Mouse (Mus musculus): ENCODE measurements around the gene Pgap2. TPM values are rescaled to one million over a fixed set of nuclear protein-coding genes. Genes with fewer than 3 reads are reported as not detected.

Pgap2 gene
- total RNA-seq (2021): 10 to 100 TPM; 57.5 to 79.5 TPM
- long read RNA-seq, experiment 1, transcript Pgap2-201 (7 exons, 1,201 nt): major isoform, 10 of 25 reads
- long read RNA-seq, experiment 1, partial matches to known transcripts: 0 of 25 reads
- long read RNA-seq, experiment 1, other reads (novel, unspliced or antisense): 10 of 25 reads
- long read RNA-seq, experiment 2, transcript Pgap2-225 (7 exons, 2,034 nt): minor isoform, 13 of 79 reads
- long read RNA-seq, experiment 2, transcript Pgap2-201 (7 exons, 1,201 nt): major isoform, 28 of 79 reads
- long read RNA-seq, experiment 2, partial matches to known transcripts: 5 of 79 reads
- long read RNA-seq, experiment 2, other reads (novel, unspliced or antisense): 28 of 79 reads

GRCm38 (mm10) chr7:102209756-102210721 lies at the start of gene Pgap2, which contains the start of gene Nup98:
Pgap2 (plus strand) TSS chr7:102210208.
Nup98 (minus strand) TSS chr7:102210176.
- DNase-seq (ENCODE audit: low spot score in 2 of 2): peak; percentile 95 to 97

GRCm38 (mm10) chr7:102170300-102170699 lies 39.7 kb upstream of the Pgap2 start:
- no peak for DNase-seq (ENCODE audit: low spot score in 2 of 2)

GRCm38 (mm10) chr7:102183849-102184248 lies 26.2 kb upstream of the Pgap2 start:
- no peak for DNase-seq (ENCODE audit: low spot score in 2 of 2)

GRCm38 (mm10) chr7:102192356-102192755 lies 17.7 kb upstream of the Pgap2 start:
- DNase-seq (ENCODE audit: low spot score in 2 of 2): no peak

GRCm38 (mm10) chr7:102200576-102200975 lies 9.4 kb upstream of the Pgap2 start:
- DNase-seq (ENCODE audit: low spot score in 2 of 2): no peak

- no peak for DNase-seq (ENCODE audit: low spot score in 2 of 2)
These were observed 8.8 kb upstream of the Pgap2 start for GRCm38 (mm10) chr7:102200996-102201785.

GRCm38 (mm10) chr7:102204296-102204857 lies 5.6 kb upstream of the Pgap2 start:
- DNase-seq (ENCODE audit: low spot score in 2 of 2): no peak

- DNase-seq (ENCODE audit: low spot score in 2 of 2): no peak
These were observed 4.4 kb upstream of the Pgap2 start for GRCm38 (mm10) chr7:102205646-102206045.

- DNase-seq (ENCODE audit: low spot score in 2 of 2): no peak
These were observed 1.1 kb upstream of the Pgap2 start for GRCm38 (mm10) chr7:102208806-102209363.

GRCm38 (mm10) chr7:102211071-102211470 lies 1.1 kb downstream of the Pgap2 start:
- no peak for DNase-seq (ENCODE audit: low spot score in 2 of 2)

- no peak for DNase-seq (ENCODE audit: low spot score in 2 of 2)
These were observed 11.9 kb downstream of the Pgap2 start for GRCm38 (mm10) chr7:102221899-102222298.

GRCm38 (mm10) chr7:102222336-102222735 lies 12.3 kb downstream of the Pgap2 start:
- DNase-seq (ENCODE audit: low spot score in 2 of 2): no peak

GRCm38 (mm10) chr7:102222830-102223556 lies 13.0 kb downstream of the Pgap2 start:
- peak; percentile 73 to 75 for DNase-seq (ENCODE audit: low spot score in 2 of 2)

- DNase-seq (ENCODE audit: low spot score in 2 of 2): peak in 1 of 2 experiments; percentile 42
These were observed 14.1 kb downstream of the Pgap2 start for GRCm38 (mm10) chr7:102223883-102224738.

GRCm38 (mm10) chr7:102226051-102226450 lies 16.0 kb downstream of the Pgap2 start:
- no peak for DNase-seq (ENCODE audit: low spot score in 2 of 2)

- no peak for DNase-seq (ENCODE audit: low spot score in 2 of 2)
These were observed 18.2 kb downstream of the Pgap2 start for GRCm38 (mm10) chr7:102228049-102228670.

- no peak for DNase-seq (ENCODE audit: low spot score in 2 of 2)
These were observed 19.8 kb downstream of the Pgap2 start for GRCm38 (mm10) chr7:102229814-102230213.

- no peak for DNase-seq (ENCODE audit: low spot score in 2 of 2)
These were observed 23.1 kb downstream of the Pgap2 start for GRCm38 (mm10) chr7:102233059-102233458.
